Mouse (Mus musculus): ENCODE measurements around the gene Tirap.

Gene Tirap

DNA sequence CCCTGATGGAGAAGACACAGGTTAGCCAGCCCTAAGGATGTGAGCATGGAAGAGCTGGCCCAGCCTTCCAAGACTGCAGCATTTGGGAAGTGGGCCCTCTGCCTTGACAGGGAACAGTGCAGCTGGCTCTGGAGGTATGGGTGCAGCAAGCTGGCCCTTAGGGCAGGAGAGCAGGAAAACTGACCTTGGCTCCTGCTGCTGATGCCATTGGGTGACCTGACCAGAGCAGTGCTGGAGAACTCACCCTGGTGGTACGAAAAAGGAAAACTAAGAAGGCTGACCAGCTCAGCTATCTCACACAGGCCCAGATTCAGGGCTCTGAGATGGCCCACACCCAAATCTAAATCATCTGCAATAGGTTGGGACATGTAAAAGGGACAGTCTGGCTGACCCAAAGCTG lies 54.3 kb downstream of the Tirap start:
- DNase-seq: no peak

DNA sequence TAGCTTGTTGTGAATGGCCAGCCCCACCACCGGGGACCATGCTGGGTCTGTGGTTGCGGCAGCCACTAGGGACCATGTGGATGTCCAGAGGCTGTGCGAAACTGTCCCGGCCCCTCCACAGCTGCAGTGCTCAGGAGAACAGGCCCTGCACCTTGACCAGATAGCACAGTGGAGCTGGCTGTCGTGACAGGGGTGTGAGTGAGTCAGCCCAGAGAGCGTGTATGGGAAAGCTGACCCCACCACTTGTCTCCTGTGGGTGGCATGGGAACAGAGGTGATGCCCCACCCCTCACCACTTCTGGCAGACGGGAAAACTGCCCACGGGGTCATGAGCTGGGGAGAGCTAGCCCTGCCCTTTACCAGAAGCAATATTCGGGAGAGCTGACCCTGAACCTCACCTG lies 55.0 kb downstream of the Tirap start:
- DNase-seq: no peak

DNA sequence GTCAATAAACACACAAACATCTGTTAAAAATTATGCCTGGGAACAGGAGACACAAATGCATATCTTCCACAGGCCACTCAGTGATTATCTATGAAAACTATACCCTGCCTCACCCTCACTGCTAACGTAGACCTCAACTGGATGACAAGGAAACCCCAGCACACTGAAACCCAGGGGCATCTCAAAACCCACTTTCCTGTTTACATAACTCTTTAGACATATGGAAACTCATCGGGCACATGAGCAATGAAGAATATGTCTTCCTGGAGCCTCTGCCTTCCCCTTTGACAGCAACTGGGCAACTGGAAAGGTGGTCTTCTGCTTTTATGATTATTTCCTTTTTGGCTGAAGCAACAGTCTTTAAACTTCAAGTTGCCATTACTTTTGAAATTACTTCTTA lies 57.9 kb downstream of the Tirap start:
- no peak for DNase-seq

DNA sequence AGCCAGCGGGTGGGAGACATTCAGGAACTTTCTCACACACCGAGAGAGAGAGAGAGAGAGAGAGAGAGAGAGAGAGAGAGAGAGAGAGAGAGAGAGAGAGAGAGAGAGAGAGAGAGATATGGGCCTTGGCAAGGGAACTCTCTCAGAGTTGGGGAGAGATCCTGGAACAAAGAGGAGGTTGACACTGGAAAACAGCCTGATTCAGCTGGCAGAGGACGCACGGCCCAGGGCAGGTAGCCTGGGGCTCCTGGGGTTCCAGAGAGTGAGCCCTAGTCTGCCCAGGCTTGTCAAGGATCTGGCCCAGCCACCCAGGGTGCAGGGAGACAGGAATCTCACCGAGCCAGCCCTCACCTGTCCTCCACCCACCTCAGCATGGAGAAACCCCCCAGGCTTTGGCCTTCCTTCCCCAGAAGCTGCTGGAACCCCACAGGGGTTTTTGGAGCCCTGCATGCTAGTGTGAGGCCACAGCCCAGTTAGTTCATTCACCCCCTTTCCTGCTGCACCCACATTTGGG lies 60.8 kb downstream of the Tirap start:
- DNase-seq: no peak

DNA sequence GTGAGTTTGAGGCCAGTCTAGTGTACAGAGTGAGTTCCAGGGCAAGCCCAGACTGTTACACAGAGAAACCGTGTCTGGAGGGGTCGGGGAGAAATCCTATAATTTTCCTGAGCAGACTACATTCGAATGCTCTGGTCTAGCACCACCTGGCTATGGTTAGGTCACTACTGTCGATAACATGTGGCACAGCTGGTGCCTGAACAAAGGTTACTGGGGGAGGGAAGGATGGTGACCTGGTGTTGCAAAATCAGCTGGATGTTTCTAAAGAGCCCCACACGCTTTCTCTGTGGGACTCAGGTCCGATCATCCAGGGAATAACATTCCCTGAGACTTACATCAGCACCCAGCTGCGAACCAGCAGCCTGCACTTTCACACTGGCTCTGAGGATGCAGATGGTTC lies 62.1 kb downstream of the Tirap start:
- DNase-seq: no peak

DNA sequence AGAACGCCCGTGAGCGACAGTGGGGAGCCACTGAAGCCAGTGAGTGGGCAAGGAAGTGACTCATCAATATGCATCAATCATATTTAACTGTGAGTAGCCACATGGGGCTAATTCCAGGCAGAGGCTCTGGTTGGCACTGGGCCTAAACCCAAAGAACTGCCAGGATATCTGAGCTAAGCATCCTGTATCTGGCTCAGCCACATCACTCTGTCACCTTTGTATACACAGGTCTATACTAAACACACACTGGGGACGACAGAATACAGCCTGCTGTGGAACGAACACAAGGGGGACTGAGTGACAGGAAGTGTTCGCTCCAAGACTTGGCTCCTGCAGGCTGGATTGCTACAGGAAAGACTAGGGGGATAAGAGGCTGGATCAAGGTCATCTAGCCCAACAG lies 64.5 kb downstream of the Tirap start:
- no peak for DNase-seq

Measured in thymus, postnatal 36 days (tissue).